Mouse (Mus musculus) neural tube, embryonic 14.5 days (tissue): ENCODE measurements around the gene Pptc7. TPM values are rescaled to one million over a fixed set of nuclear protein-coding genes. Genes with fewer than 3 reads are reported as not detected.

Source experiments
- ATAC-seq: fragments of 200-750 bp; cut with Nextera tagmentation; 2 replicates; pipeline ENCODE4 v1.8.0; 2017; ENCODE audit warnings: low read depth, mild to moderate bottlenecking, moderate TSS enrichment, moderate library complexity
- H3K27ac ChIP-seq: fragments of 300-500 bp; sonication (generic); 2 replicates; pipeline ENCODE4 v1.5.1; 2014; ENCODE audit warnings: low read depth, mild to moderate bottlenecking, control low read depth, low read length, moderate library complexity, mixed read lengths
- H3K27me3 ChIP-seq: fragments of 300-500 bp; sonication (generic); 2 replicates; pipeline ENCODE4 v1.6.1; 2014; ENCODE audit warnings: low read length; ENCODE audit not compliant: control insufficient read depth, insufficient read depth
- H3K36me3 ChIP-seq: fragments of 300-500 bp; sonication (generic); 2 replicates; pipeline ENCODE4 v1.6.1; 2014; ENCODE audit warnings: low read length, mixed read lengths; ENCODE audit not compliant: control insufficient read depth, insufficient read depth
- H3K4me1 ChIP-seq: fragments of 300-500 bp; sonication (generic); 2 replicates; pipeline ENCODE4 v1.6.1; 2014; ENCODE audit warnings: low read length; ENCODE audit not compliant: control insufficient read depth, insufficient read depth
- H3K4me2 ChIP-seq: fragments of 300-500 bp; sonication (generic); 2 replicates; pipeline ENCODE4 v1.6.1; 2014; ENCODE audit warnings: mild to moderate bottlenecking, low read depth, low read length, control low read depth
- H3K4me3 ChIP-seq: fragments of 300-500 bp; sonication (generic); 2 replicates; pipeline ENCODE4 v1.5.1; 2014; ENCODE audit warnings: low read depth, low read length, control low read depth, mixed read lengths
- H3K9ac ChIP-seq: fragments of 300-500 bp; sonication (generic); replicated peaks from 2 replicates; pipeline ENCODE4 v1.6.1; 2014; ENCODE audit warnings: low read depth, mild to moderate bottlenecking, control low read depth, low read length, mixed read lengths
- H3K9me3 ChIP-seq: fragments of 300-500 bp; sonication (generic); 2 replicates; pipeline ENCODE4 v1.6.1; 2016; ENCODE audit warnings: low read length; ENCODE audit not compliant: control insufficient read depth
- WGBS: fragments of 180-500 bp; shearing (Covaris S2); extraction: QIAGEN DNeasy Blood & Tissue Kit; methylation state at CpG from one replicate; pipeline ENCODE4 v1.1.7; 2014; 5-methylcytosine and 5-hydroxymethylcytosine counted together
- polyA plus RNA-seq: library from polyadenylated mRNA; unstranded; fragments of >200 nt; fragmentation: Nextera tagmentation; extraction: Ambion mirVana; gene quantifications from 2 replicates; pipeline ENCODE4 v1.2.1, GENCODE M21; 2014

Pptc7 gene
- polyA plus RNA-seq, 1 experiment from 2014 or later: 9.2 TPM

DNA sequence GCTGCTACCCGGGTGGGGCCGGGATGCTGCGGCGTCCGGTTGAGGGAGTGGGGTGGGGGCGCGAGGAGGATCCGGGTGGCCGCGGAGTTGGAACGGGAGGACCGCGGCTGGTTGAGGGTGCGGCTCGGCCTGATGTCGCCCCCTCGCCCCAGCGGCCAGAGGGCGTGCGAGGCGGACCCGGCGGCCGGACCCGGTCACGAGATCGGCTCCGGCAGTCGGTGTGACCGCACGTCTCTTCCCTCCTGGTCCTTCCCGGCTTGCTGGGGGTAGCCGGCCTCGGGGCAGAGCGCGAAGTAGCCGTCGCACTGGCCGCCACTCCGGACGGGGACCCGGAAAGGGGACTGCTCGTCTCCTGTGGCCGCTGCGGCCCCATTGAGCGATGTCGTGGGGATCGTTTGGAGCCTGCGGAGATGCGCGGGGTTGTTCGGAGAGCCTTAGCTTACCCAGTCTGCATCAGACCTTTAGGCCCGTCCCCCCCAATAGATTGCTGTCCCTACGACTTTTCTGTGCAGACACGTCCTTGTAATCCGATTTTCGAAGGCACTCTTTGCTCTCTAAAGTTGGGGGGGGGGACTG lies 70.4 kb downstream of the Pptc7 start:
- peak; percentile 76 for ATAC-seq
- WGBS: under 1% methylated on average over 41 of the region's 57 CpGs

DNA sequence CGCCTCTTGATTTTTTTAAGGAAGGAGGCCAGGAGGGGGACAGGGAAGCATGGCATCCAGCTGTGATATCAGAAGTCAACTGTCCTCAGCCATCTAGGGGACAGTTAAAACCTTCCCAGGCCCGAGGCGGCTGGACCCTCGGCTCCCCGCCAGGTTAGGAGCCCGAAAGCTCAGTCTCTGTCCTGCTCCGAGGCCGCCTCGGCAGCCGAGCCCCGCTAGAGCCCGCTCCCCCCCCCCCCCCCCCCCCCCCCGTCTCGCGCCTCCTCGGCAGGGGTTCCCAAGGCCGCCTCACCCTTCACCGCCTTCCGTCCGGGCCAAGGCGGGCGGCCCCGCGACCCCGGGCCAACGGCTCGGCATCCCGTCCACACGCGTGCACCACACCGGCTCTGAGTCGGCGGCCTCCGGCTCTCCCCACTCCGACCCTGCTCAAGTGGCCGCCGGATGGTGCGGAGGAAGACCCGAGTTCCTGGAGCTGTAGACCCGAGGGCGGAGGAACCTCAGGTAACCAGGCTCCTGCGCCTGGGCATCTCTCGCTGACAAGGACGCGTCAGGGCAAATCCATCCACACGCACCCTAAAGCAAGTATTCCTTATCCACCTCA lies 87.5 kb downstream of the Pptc7 start, which contains the start of gene Gpn3:
Gpn3 (plus strand) TSS at position 286 of the 601 bp plus-strand sequence.
- peak within 1 kb of the TSS; percentile 75 for H3K4me3 ChIP-seq
- H3K27me3 ChIP-seq: no peaks in the 10 kb centered on the region
- peak within 1 kb of the TSS; percentile 72 for H3K9ac ChIP-seq
- under 1% methylated on average over 43 of the region's 46 CpGs for WGBS
- peaks cover 30% of the 10 kb centered on the region for H3K36me3 ChIP-seq
- peaks cover 15% of the 10 kb centered on the region for H3K4me1 ChIP-seq
- peak; percentile 77 for ATAC-seq
- H3K9me3 ChIP-seq: no peaks in the 10 kb centered on the region
- peak within 1 kb of the TSS; percentile 92 for H3K27ac ChIP-seq
- peak within 1 kb of the TSS; percentile 68 for H3K4me2 ChIP-seq

More for the DNA sequence above, 70.4 kb downstream of the Pptc7 start:
- peak overlapping the region; percentile 88 for H3K9ac ChIP-seq
- H3K9me3 ChIP-seq: no peaks in the 10 kb centered on the region
- no peaks in the 10 kb centered on the region for H3K36me3 ChIP-seq
- H3K4me3 ChIP-seq: peak overlapping the region; percentile 84
- peaks cover 3% of the 10 kb centered on the region; the same call in 1 of the 2 replicates for H3K4me1 ChIP-seq
- H3K4me2 ChIP-seq: peak overlapping the region; percentile 72
- no peaks in the 10 kb centered on the region; the same call in 1 of the 2 replicates for H3K27me3 ChIP-seq
- peak overlapping the region; percentile 79 for H3K27ac ChIP-seq

DNA sequence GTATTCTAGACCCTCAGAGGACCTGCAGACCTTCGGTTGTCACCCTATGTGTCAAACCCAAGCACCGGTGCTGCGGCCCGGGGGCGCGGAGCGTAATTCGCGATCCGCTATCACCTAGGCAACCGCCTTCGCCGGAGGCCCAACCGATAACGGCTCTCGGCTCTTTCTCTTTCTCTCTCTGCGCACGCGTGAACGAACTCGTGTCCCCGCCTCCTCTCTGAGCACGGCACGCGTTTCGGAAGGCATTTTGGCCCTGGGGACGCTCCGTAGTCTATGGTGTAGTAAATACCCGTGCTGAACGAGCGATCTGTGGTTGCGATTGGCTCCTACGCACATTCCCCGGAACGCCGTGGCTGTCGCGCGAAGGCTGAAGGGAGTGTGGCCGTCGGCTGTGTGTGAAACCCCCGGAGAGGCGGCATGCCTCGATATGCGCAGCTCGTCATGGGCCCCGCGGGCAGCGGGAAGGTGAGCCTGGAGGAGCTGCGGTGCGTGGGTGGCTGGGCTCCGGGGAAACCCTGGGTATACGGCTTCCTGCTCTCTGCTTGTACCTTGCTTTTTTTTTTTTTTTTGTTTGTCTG lies 88.1 kb downstream of the Pptc7 start, which contains the start of gene Fam216a:
Fam216a (minus strand) TSS at position 173 of the 578 bp plus-strand sequence.
- peaks cover 29% of the 10 kb centered on the region; the same call in 1 of the 2 replicates for H3K36me3 ChIP-seq
- no peaks in the 10 kb centered on the region for H3K27me3 ChIP-seq
- peak within 1 kb of the TSS; percentile 68 for H3K4me2 ChIP-seq
- under 1% methylated on average over 51 of the region's 53 CpGs for WGBS
- H3K4me3 ChIP-seq: peak within 1 kb of the TSS; percentile 75
- ATAC-seq: peak; percentile 94
- peaks cover 15% of the 10 kb centered on the region for H3K4me1 ChIP-seq
- H3K27ac ChIP-seq: peak within 1 kb of the TSS; percentile 92
- no peaks in the 10 kb centered on the region for H3K9me3 ChIP-seq
- peak within 1 kb of the TSS; percentile 72 for H3K9ac ChIP-seq

DNA sequence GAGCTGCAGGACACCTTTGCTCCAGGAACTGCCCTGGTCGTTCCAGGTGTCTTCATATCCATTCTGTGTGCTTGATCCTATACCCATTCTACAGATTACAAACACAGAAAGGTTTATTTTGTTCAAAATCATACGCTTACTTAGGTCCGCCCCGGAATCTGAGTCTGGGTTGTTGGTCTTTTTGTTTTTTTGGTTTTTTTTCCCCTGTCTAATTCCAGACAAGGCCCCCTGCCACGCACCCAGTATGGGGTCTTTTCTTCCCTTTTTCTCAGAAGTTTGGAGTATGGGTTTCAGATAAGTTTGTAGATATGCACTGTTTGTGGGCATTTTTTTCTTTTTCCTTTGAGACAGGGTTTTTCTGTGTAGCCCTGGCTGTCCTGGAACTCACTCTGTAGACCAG lies 88.7 kb downstream of the Pptc7 start:
- WGBS: 14% methylated on average over 5 of the region's 5 CpGs
- H3K9me3 ChIP-seq: no peaks in the 10 kb centered on the region
- H3K4me2 ChIP-seq: peak overlapping the region; percentile 68
- no peak for ATAC-seq
- H3K36me3 ChIP-seq: peaks cover 23% of the 10 kb centered on the region; the same call in 1 of the 2 replicates
- H3K4me3 ChIP-seq: peak overlapping the region; percentile 75
- H3K4me1 ChIP-seq: peaks cover 15% of the 10 kb centered on the region
- H3K27me3 ChIP-seq: no peaks in the 10 kb centered on the region
- peak overlapping the region; percentile 92 for H3K27ac ChIP-seq
- H3K9ac ChIP-seq: peak overlapping the region; percentile 72

Other genes with a start within 250 kb of the Pptc7 start
- 25.6 and 31.3 TPM in 2 replicates for gene Cux2, start 234.3 kb upstream of the Pptc7 start, polyA plus RNA-seq
- gene Myl2, start 183.4 kb upstream of the Pptc7 start, polyA plus RNA-seq: 0.86 TPM in 1 of 2 replicates, not detected in the other
- 0.13 TPM in 1 of 2 replicates, not detected in the other for gene Ccdc63, start 143.5 kb upstream of the Pptc7 start, polyA plus RNA-seq
- gene Ppp1cc, start 126.1 kb upstream of the Pptc7 start, polyA plus RNA-seq: 198 and 202 TPM in 2 replicates
- gene Hvcn1, start 77.6 kb upstream of the Pptc7 start, polyA plus RNA-seq: 0.72 and 0.84 TPM in 2 replicates
- gene Tctn1, start 19.9 kb upstream of the Pptc7 start, polyA plus RNA-seq: 5.5 and 7.1 TPM in 2 replicates
- gene Rad9b, start 69.9 kb downstream of the Pptc7 start, polyA plus RNA-seq: 20.2 and 24.7 TPM in 2 replicates
- gene Vps29, start 70.0 kb downstream of the Pptc7 start, polyA plus RNA-seq: 325 and 347 TPM in 2 replicates
- gene Gpn3, start 87.5 kb downstream of the Pptc7 start, polyA plus RNA-seq: 44.7 and 48.2 TPM in 2 replicates
- 146 and 158 TPM in 2 replicates for gene Fam216a, start 88.0 kb downstream of the Pptc7 start, polyA plus RNA-seq
- gene Arpc3, start 107.5 kb downstream of the Pptc7 start, polyA plus RNA-seq: 46.6 and 81.6 TPM in 2 replicates
- 30.1 and 33.4 TPM in 2 replicates for gene Anapc7, start 137.3 kb downstream of the Pptc7 start, polyA plus RNA-seq
- 76.3 and 78.4 TPM in 2 replicates for gene Atp2a2, start 217.9 kb downstream of the Pptc7 start, polyA plus RNA-seq